Mouse (Mus musculus) heart, postnatal 10 days (tissue): ENCODE data around the gene Ascc2. TPM values are rescaled to one million over a fixed set of nuclear protein-coding genes. Genes with fewer than 3 reads are reported as not detected.
"Not testable (repeated sequence)": the region's sequence is repeated elsewhere in the genome, so short reads cannot be mapped to it uniquely, and the experiment has no call there.

Experiments
- DNase-seq, 2 experiments: peaks; one replicate each; pipeline ENCODE4 v3.0.0; 2021
- intact Hi-C: fragments of 180-260 bp; cut with DNase I; formaldehyde crosslinking; loops from one replicate; pipeline ENCODE4 v1.15.1; 2025
- total RNA-seq, 2 experiments: library from RNA; stranded (reverse); gene quantifications; 2 replicates each; pipeline ENCODE4 v1.2.3; 2021

Ascc2 gene
- total RNA-seq, 2 experiments from 2014 or later = 15.2 to 16.4 TPM

DNA sequence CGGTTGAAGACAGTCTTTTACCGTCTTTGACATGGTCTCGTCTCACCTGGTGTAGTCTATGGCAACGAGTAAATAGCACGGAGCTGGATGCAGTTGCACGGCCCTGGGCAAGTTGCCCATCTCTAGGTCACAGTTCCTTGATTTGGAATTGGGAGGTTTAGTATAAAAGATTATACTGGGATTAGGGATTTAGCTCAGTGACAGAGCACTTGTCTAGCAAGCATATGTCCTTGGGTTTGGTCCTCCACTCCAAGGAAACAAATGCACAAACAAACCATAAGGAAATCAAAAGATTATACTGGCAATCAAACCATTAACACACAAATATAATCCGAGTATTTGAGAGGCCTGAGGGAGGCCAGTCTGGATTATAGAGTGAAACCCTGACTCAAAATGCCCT is 9.9 kb upstream of the Ascc2 start:
- DNase-seq = no peak
- intact Hi-C loops = no loop called here

DNA sequence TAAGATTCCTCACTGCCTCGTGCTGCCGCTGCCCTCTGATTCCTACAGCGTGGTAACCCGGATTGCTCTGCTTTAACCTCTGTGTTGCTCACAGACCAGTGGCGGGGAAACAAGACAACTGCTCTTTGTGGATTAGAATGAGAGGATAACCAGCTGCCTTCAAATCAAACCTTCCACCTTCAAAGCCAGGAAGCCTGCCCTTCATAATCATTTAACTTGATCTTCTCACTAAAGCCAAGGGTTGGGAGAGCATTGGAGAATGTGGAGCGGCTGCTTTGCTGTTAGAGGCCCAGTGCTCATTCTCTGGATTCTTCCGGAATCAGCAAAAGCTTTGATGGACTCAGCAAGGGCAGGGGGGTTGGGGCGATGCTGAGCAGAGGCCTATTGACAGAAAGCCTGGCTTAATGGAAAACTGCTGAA is 7.7 kb upstream of the Ascc2 start:
- intact Hi-C loops = no loop called here
- peak in 1 of 2 experiments; percentile 15 for DNase-seq

DNA sequence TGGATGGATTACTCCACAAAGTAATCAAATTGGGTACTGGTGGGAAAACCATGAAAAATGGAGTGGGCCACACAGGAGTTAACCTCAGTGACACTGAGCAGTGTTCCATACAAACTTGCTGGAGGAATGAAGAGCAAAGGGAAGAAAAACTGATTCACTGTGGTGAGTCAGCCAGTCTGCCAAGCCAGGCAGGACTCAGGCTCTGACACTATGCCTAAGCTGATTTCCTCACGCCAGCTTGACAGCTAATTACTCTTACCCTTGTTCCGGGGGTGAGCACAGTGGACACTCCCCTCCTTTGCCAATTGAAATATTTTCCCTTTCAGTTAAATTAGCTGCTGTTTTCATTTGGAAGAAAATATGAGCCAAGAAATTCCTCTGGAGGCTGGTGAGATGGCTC is 4.1 kb upstream of the Ascc2 start:
- DNase-seq = no peak
- intact Hi-C loops = no loop called here

DNA sequence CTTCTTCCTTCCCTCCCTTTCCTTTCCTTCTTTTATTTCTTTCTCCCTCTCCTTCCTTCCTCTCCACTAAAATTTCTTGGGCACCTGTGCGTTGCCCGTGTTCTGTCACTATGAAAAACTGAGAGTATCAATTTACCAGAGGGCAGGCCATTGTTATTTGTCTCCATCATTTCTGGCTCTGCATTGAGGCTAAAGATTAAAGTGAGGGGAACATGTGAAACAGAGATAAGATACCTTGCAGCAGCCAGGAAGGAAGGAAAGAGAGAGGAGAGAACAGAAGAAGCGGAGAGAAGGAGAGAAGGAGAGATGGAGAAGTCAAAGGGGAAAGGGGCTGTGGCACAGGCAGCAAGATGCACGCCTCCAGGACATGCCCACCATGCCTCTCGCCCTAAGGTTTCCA is 3.2 kb upstream of the Ascc2 start:
- DNase-seq = no peak
- intact Hi-C loops = no loop called here

DNA sequence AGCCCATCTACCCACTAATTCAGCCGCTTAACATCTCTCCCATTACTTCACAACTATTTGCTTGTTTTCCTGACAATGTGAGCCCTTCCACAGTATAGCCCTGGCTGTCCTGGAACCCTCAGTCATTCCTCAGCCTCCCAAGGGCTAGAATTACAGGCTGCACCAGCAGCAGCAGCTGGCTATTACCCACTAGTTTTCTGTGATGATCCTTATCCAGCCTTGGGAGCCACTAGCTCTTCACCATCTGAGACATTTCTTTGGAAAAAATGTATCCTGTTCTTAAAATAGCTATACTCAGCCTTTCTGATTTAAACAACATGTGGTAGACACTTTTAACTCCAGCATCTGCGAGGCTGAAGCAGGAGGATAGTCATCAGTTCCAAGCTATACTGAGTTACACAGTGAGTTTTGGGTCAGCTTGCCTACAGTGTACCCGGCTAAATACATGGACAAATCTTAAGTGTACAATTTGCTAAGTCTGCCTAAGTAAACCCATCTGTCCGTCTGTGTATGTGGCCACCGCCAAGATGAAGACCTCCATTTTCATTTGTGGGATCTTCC is 685 bp upstream of the Ascc2 start:
- intact Hi-C loops = loop anchor here (2.0 kb wide), 1 partner anchor 42 kb away; the partner anchor contains the start of gene Mtmr3
- no peak for DNase-seq

DNA sequence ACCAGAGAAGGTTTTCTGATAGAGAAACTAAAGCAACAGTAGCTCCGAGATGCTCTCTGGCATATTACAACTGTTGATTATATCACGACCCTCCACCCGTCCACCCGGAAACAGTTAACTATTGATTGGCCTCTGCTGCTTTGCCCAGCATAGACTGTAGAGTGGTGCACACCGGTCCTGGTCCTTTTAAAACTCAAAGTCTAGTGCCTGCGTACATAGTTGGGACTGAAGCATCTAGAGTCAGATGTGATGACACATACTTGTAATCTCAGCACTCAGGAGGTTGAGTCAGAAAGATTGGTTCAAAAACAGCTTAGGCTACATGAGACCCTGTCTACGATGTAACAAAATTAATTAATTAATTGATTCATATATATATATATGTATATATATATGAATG is 714 bp downstream of the Ascc2 start:
- intact Hi-C loops = no loop called here
- no peak for DNase-seq

DNA sequence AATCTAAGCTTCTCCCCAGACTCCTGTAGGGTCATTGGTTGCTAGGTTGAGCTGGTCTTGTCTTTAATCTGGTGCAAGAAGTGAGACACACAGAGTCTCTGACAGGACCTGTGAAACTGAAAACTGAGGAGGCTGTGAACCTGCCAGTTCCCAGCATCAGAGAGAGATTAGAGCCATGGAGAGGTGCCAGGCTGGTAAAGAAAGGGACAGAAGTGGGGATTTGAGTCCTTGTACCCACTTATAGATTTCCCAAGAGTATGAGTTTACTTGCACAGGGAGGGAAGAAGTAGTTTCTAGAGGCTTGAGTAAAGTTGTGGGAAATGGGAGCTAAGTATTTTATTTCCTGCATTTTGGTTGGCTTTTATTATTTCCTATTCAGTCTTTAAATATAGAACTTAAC is 3.6 kb downstream of the Ascc2 start:
- DNase-seq = no peak
- intact Hi-C loops = no loop called here

DNA sequence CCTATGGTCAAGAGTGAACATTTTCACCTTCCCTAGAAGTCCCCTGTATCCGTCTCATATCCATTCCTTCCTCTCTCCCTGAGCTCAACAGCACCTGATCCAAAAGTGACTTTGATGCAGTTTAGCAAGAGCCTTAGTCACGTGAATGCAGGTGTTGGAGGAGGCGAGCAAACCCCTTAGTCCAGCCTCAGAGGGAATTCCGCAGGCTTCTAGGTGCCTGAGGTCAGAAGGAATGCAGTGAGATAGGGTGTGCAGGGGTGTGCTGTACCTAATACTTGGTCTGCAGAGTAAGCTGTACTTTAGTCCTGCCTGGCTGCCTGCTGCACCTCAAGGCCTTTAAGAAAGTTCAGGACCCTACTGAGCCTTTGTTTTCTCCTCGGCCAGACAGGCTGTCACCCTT is 6.2 kb downstream of the Ascc2 start:
- no peak for DNase-seq
- intact Hi-C loops = no loop called here

DNA sequence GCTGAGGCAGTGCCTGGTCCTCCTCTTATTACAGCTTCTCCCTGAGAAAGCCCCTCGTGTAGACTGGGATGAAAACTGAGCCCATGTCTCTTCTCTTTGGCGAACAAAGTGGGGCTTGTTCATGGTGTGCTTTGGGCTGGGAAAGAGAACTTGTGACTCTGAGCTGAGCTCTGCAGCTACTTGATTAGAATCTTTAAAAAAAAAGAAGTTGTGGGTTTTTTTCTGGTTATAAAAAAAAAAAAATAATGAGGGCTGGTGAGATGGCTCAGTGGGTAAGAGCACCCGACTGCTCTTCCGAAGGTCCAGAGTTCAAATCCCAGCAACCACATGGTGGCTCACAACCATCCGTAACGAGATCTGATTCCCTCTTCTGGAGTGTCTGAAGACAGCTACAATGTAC is 7.6 kb downstream of the Ascc2 start:
- intact Hi-C loops, DNase-seq: not testable (repeated sequence)

DNA sequence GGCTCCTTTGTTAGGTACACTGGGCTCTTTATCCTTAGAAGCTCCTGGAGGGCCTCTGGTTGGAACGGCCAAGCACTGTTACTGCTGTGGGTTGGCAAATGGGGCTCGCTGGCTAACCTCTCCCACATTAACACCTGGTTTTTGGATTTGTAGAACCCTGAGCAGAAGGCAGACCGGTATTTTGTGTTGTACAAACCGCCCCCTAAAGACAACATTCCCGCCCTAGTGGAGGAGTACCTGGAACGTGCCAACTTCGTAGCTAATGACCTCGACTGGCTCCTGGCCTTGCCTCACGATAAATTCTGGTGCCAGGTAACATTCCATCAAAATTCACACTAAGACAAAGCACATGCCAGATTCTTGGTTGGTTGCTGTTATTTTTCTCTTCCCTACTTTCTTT is 8.9 kb downstream of the Ascc2 start:
- no peak for DNase-seq
- intact Hi-C loops = no loop called here

DNA sequence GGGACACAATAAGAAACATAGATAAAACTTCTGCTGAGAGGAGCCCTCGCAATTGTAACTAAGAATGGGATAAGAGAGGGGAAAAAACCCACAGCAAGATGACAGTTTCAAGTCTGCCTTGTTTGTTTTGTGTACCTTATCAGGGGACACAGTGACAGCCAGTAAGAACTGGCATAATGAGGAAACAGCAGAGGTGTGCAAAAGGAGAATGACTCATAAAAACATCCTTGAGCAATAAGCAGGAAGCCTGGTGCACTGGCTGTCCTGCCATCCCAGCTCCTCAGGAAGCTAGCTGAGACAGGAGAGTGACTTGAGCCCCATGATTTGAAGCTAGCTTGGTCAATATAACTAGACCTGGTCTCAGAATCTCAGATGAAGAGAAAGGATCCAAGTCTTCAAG is 22.3 kb downstream of the Ascc2 start:
- intact Hi-C loops = no loop called here
- DNase-seq = no peak

DNA sequence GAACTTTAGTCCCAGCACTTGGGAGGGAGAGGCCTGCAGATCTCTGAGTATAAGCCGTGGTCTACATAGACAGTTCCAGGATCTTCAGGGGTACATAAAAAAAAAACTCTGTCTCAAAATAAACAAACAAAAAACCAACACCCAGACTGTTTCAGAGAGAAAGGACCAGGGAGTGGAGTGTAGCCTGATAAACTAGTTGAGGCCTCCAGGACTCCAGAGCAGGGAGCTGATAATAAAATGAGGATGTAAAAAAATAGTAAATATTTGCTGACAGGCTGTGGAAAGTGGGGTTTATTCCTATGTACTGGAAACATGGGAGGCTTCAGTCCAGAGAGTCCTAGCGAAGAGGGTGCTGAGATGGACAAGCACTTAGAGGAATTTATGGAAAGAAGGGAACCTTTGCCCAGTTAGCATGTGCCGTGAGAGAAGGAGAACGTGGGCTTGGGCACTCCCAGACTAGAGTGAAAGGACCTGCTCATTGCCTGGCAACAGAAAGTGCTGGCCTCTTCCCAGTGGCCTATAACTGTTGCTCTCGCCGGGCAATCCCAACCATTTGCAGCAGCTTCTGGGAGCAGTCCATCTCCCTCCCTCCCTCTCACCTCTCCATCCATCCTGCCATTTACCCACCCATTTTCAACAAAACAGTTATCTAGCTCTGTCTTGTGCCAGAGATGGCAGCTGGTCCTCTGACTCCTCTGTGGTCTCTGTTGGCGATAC is 22.9 kb downstream of the Ascc2 start:
- DNase-seq = peak; percentile 15 to 22

DNA sequence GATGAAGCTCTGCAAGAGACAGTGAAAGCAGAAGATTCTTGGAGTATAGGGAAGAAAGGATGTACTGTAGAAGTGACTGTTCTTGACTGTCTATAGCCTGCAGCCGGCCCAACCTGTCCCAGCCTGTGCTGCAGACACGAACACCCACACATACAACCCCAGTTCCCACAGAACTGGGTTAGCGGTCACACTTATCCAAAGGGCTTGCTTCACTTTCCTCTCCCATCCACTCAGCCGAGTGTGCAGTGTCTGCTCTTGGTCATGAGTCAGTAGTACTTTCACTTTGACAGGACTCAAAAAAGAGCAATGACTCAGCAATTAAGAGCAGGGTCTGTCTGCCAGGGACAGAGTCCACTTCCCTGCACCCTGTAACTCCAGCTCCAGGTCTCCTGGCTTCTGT is 23.8 kb downstream of the Ascc2 start:
- intact Hi-C loops = no loop called here
- no peak for DNase-seq

More for the DNA sequence above, 22.9 kb downstream of the Ascc2 start:
- intact Hi-C loops = no loop called here

DNA sequence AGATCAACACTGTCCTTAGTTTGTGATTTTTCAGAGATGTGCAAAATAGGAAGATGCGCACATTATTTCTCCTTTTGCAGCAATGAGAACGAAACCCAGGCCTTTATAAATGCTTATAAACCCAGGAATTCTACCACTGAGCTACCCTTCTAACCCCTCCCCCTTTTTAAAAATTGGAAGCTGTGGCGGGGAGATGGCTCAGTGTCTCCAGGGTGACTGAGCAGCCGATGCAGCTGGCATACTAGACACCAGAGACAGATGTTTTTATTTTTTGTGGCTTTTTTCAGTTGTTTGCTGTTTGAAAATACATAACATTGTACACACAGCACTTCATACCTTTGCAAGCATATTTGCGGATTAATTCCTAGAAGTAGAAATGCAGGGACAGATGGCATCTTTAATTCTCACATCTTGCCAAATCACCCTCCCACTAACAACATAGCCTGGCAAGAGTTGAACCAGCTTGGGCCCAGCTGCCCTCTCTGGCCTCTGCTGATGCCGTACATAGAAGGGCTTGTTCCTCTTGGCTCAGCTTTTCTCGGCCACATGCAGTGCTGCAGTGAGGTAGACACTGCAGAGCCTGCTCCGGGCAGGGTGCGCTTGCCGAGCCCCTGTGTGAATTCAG is 24.4 kb downstream of the Ascc2 start:
- intact Hi-C loops = no loop called here
- no peak for DNase-seq

DNA sequence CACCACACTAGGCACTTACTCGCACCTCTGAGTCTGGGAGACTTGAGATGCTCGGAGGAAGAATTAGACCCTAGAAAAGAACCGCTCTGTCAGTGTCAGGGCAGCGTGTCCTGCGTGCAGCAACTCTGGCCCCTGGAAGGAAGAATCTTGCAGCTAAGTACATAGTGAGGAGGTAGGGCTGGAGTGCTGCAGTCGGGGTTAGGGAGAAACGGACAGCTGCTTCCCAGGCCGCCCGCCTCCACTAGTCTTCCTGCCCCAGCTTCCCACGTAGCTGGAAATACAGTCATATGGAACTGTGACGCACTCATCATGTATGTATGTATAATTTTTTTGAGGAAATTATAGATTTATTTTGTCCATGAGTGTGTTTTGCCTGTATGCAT is 24.9 kb downstream of the Ascc2 start:
- intact Hi-C loops = no loop called here
- DNase-seq = no peak

DNA sequence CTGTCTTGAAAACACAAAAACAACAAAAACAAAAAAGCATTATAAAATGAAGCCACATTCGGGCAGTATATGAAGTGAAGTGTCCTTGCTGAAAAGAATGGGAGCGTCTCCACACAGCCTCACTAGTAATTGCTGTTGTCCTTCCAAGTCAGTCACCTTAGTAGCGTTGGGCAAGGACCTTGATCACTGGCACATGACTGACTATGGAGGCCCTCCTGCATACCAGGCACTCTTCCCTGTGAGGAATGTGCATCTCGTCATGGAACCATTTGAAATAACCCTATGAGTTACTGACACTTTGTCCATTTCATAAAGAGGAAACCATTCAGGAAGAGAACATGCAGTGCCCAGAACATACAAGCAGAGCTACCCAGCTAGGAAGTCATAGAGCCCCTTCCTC is 34.2 kb downstream of the Ascc2 start:
- peak; percentile 33 to 36 for DNase-seq
- intact Hi-C loops = no loop called here

DNA sequence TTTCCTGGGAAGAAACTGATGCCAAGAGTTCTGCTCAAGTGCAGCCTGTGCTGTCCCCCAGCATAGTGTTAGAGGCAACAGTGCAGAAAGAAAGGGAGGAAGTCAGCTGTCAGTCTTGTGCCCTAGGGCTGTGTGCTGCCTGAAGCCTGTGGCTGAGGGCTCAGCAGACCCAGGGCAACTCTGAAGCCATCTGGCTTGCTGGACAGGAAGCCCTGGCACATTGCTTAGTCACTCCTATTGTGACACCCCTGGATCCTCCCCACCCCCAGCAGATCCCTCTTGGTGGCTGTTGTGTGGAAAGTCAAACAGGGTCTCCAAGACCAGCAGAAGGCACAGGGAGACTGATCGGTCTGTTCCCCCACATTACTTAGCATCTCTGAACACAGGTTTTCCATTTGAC is 37.0 kb downstream of the Ascc2 start:
- intact Hi-C loops = no loop called here

DNA sequence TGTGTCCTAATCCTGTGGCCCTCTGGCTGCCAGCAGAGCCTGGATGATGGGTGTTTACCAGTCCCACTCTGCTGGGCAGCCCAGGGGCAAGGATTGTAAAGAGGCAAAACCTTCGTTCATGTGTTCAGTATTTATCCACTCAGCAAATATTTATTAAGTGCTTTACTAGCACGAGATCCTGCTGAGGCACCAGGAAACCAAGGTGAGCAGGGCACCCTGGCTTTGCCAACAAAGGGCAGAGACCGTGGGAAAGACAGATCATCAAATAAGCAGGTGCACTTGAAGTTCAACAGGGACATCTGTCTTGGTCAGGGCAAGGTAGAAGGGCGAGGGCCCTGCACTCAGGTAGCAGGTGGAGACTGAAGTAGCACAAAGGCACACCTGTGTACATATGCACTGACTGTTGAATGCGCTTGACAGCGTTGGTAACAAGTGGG is 37.6 kb downstream of the Ascc2 start:
- intact Hi-C loops = no loop called here
- no peak for DNase-seq

More for the DNA sequence above, 37.0 kb downstream of the Ascc2 start:
- no peak for DNase-seq

DNA sequence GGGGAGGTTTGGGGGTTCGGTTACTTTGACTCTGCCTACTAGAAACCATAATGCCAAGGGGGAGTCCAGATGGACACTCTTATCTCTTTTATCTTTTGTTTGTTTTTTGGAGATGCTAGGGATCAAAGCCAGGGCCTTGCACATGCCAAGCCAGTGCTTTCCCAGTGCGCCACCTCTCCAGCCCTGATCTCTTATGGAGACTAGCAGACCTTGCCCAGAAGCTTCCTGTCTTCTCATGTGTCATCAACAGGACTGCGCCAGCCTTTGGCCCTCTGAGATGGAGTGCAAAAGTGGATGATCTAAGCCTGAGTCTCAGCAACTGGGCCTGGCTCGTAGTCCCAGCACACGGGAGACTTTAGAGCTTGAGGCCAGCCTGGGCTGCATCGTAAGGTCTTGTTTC is 38.1 kb downstream of the Ascc2 start:
- no peak for DNase-seq

DNA sequence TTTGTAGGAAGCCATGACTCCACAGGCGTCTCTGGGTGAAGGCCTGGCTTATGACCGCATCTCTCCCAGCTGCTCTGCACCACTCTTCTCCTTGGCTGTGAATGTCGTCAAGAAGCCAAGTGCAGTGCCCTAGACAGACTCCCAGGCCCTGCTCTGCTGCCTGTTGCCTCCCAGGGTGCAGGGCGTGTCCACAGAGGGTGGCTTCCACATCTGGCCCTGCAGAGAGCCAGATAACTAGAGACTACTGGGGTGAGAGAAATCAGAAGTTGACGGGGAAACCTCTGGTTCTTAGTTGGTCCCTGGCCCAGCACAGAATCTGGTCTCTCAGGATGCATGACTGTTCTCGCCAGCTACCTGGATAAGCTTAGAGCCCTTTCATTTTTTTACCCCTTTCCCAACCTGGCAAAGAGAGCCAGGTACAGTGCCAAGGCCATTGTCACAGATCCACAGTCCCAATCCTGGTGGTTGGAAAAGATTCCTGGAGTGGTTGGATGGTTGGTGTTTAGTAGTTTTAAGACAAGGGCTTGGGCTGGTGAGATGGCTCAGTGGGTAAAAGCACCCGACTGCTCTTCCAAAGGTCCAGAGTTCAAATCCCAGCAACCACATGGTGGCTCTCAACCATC is 39.8 kb downstream of the Ascc2 start:
- no peak for DNase-seq
- intact Hi-C loops = no loop called here

More for the DNA sequence above, 38.1 kb downstream of the Ascc2 start:
- intact Hi-C loops = no loop called here

DNA sequence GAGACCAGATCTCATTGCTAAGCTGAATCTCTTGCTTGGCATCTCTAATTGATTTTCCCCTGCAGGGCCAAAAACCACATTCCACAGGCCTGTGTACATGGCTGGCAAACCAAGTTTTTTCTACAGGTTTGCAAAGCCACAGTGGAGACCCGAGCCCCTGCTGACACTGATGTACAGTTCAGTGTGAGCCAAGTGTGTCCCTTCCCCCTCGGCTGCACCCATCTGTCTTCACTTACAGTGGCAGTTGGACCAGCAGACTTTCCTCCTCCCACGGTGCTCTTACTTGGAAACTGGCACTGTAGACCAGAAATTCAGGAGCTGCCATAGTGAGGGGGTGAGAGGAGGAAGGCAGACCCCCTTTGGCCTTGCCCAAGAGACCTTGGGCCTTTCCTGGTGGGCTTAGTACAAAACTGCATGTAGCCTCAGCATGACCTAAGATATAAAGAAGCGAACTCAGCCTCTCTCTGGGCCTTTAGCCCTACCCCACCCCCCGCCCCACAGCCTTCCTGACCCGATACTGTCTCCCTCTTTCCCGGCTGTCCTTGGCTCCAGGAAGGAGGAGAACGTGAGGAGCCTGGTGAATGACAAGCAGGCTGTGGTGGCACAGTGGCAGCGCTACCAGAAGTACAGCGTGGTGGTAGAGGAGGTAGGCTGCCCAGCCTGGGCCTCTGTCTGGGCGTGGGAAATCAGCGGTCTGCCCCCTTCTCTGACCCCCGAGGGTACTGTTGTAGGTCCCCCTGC is 41.3 kb downstream of the Ascc2 start:
- intact Hi-C loops = no loop called here
- DNase-seq = no peak
